Mouse (Mus musculus) liver, adult 2 months (tissue): Measurements from ENCODE around the gene Gng10. TPM values are rescaled to one million over a fixed set of nuclear protein-coding genes. Genes with fewer than 3 reads are reported as not detected.
A peak's percentile ranks its signal among the peaks of the same experiment; 100 is the strongest.

ENCODE experiments used
- DNase-seq: peaks from one replicate; pipeline ENCODE4 v3.0.0-alpha.2; 2011; ENCODE audit warnings: low read depth, low spot score; ENCODE audit errors: extremely low read depth
- H3K27ac ChIP-seq: fragments of 200-500 bp; replicated peaks from 2 replicates; pipeline ENCODE4 v1.5.1; 2012; ENCODE audit warnings: low read depth, mild to moderate bottlenecking, control low read depth, inconsistent platforms, low read length; ENCODE audit not compliant: insufficient read depth
- H3K27me3 ChIP-seq: fragments of 200-500 bp; 2 replicates; pipeline ENCODE4 v1.6.1; 2012; ENCODE audit warnings: mild to moderate bottlenecking, moderate library complexity, low read length, inconsistent platforms; ENCODE audit not compliant: control insufficient read depth, insufficient read depth
- H3K36me3 ChIP-seq: fragments of 200-500 bp; 2 replicates; pipeline ENCODE4 v1.6.1; 2012; ENCODE audit warnings: low read length, inconsistent platforms; ENCODE audit not compliant: control insufficient read depth, insufficient read depth
- H3K4me1 ChIP-seq: fragments of 200-500 bp; 2 replicates; pipeline ENCODE4 v1.6.1; 2011; ENCODE audit warnings: low read length; ENCODE audit not compliant: control insufficient read depth, insufficient read depth
- H3K4me3 ChIP-seq: fragments of 200-500 bp; 2 replicates; pipeline ENCODE4 v1.5.1; 2011; ENCODE audit warnings: low read depth, mild to moderate bottlenecking, control low read depth, low read length, moderate library complexity; ENCODE audit not compliant: insufficient read depth
- H3K79me2 ChIP-seq: fragments of 200-500 bp; 2 replicates; pipeline ENCODE4 v1.6.1; 2012; ENCODE audit warnings: inconsistent platforms, mild to moderate bottlenecking, low read length, moderate library complexity; ENCODE audit not compliant: control insufficient read depth, insufficient read depth
- H3K9ac ChIP-seq: fragments of 200-500 bp; 2 replicates; pipeline ENCODE4 v1.6.1; 2012; ENCODE audit warnings: low read depth, mild to moderate bottlenecking, control low read depth, inconsistent platforms, low read length
- CTCF ChIP-seq: fragments of 200-500 bp; IDR thresholded peaks from 2 replicates; pipeline ENCODE4 v1.5.1; 2011; ENCODE audit warnings: low read depth, low read length, control low read depth
- POLR2A ChIP-seq: fragments of 200-500 bp; IDR thresholded peaks from 2 replicates; pipeline ENCODE4 v1.6.1; 2011; ENCODE audit warnings: low read length, control low read depth; ENCODE audit not compliant: insufficient read depth; ENCODE audit errors: extremely low read depth
- WGBS: fragments of 180-500 bp; shearing (Covaris S2); methylation state at CpG from one replicate; pipeline ENCODE4 v1.1.7; 2018; 5-methylcytosine and 5-hydroxymethylcytosine counted together
- polyA plus RNA-seq: library from polyadenylated mRNA; depleted of rRNA; stranded (reverse); fragments of >200 nt; gene quantifications from 2 replicates; pipeline ENCODE4 v1.2.3, GENCODE M21; 2012; rRNA removed
- total RNA-seq: library from RNA; depleted of rRNA; stranded (reverse); fragments of >200 nt; gene quantifications from 2 replicates; pipeline ENCODE4 v1.2.3, GENCODE M21; 2014; rRNA removed

Gng10 gene
- total and polyA plus RNA-seq, 2 experiments, result 6.0 to 14.7 TPM

GRCm38 (mm10) chr4:59069276-59069675 lies 34.4 kb downstream of the Gng10 start:
- no peaks in the 10 kb centered on the region for H3K79me2 ChIP-seq
- no peaks in the 10 kb centered on the region for H3K4me1 ChIP-seq
- TF ChIP-seq POLR2A (no peak), CTCF (no peak)
- H3K27me3 ChIP-seq, result no peaks in the 10 kb centered on the region
- no peaks in the 10 kb centered on the region for H3K36me3 ChIP-seq
- DNase-seq, result no peak
- no peak overlapping the region for H3K9ac ChIP-seq
- 65% methylated on average over 3 of the region's 3 CpGs for WGBS
- no peak overlapping the region for H3K27ac ChIP-seq
- H3K4me3 ChIP-seq, result no peak overlapping the region

GRCm38 (mm10) chr4:59083430-59083829 lies 48.5 kb downstream of the Gng10 start:
- 78% methylated on average over 2 of the region's 2 CpGs for WGBS
- Histone ChIP-seq H3K4me1 (no peaks in the 10 kb centered on the region), H3K36me3 (no peaks in the 10 kb centered on the region), H3K9ac (no peak overlapping the region), H3K79me2 (no peaks in the 10 kb centered on the region), H3K27ac (no peak overlapping the region), H3K27me3 (no peaks in the 10 kb centered on the region), H3K4me3 (no peak overlapping the region)
- DNase-seq, result peak; percentile 5
- TF ChIP-seq POLR2A (no peak), CTCF (no peak)

GRCm38 (mm10) chr4:59089391-59089790 lies 54.5 kb downstream of the Gng10 start:
- Histone ChIP-seq H3K36me3 (no peaks in the 10 kb centered on the region), H3K4me1 (no peaks in the 10 kb centered on the region), H3K27ac (no peak overlapping the region), H3K27me3 (no peaks in the 10 kb centered on the region), H3K79me2 (no peaks in the 10 kb centered on the region), H3K4me3 (no peak overlapping the region), H3K9ac (no peak overlapping the region)
- TF ChIP-seq POLR2A (no peak), CTCF (no peak)
- DNase-seq, result no peak
- 62% methylated on average over 1 of the region's 1 CpGs for WGBS

Other genes starting within 250 kb of the Gng10 start
- gene Olfr267, start 247.4 kb upstream of the Gng10 start, total RNA-seq, result 0.07 TPM in 1 of 2 replicates, not detected in the other
- not detected in 2 replicates for gene Olfr267, start 247.4 kb upstream of the Gng10 start, polyA plus RNA-seq
- gene Ecpas, start 122.3 kb upstream of the Gng10 start, total RNA-seq, result 53.3 and 56.9 TPM in 2 replicates
- 10.8 and 12.2 TPM in 2 replicates for gene Ecpas, start 122.3 kb upstream of the Gng10 start, polyA plus RNA-seq
- not detected in 2 replicates for gene Zkscan16, start 91.5 kb upstream of the Gng10 start, total RNA-seq
- gene Zkscan16, start 91.5 kb upstream of the Gng10 start, polyA plus RNA-seq, result not detected in 2 replicates
- gene Ptgr1, start 48.0 kb upstream of the Gng10 start, total RNA-seq, result 3.2 and 4.1 TPM in 2 replicates
- 0.76 and 1.4 TPM in 2 replicates for gene Ptgr1, start 48.0 kb upstream of the Gng10 start, polyA plus RNA-seq
- 10.8 and 11.8 TPM in 2 replicates for gene Dnajc25, start 40.0 kb upstream of the Gng10 start, total RNA-seq
- 7.5 and 7.9 TPM in 2 replicates for gene Dnajc25, start 40.0 kb upstream of the Gng10 start, polyA plus RNA-seq
- 0.60 TPM in 1 of 2 replicates, not detected in the other for gene Gm20503, start 31.9 kb upstream of the Gng10 start, total RNA-seq
- gene Gm20503, start 31.9 kb upstream of the Gng10 start, polyA plus RNA-seq, result not detected in 2 replicates
- not detected in 2 replicates for gene AI481877, start 103.9 kb downstream of the Gng10 start, total RNA-seq
- gene AI481877, start 103.9 kb downstream of the Gng10 start, polyA plus RNA-seq, result not detected in 2 replicates
- 17.1 and 23.0 TPM in 2 replicates for gene Ugcg, start 154.2 kb downstream of the Gng10 start, total RNA-seq
- 13.9 and 25.4 TPM in 2 replicates for gene Ugcg, start 154.2 kb downstream of the Gng10 start, polyA plus RNA-seq